Mouse (Mus musculus) E14TG2a.4 (cell line): Measurements from ENCODE around the gene Engase.
A peak's percentile ranks its signal among the peaks of the same experiment; 100 is the strongest.

Source experiments
- CTCF ChIP-seq: conservative IDR thresholded peaks from 2 replicates; pipeline ENCODE4 v1.5.1; 2014; ENCODE audit warnings: low read length
- POU5F1 ChIP-seq: IDR thresholded peaks from 2 replicates; pipeline ENCODE4 v1.6.1; 2014; ENCODE audit warnings: low read length, borderline replicate concordance

GRCm38 (mm10) chr11:118490566-118491218, 14.1 kb downstream of the Engase start:
- TF ChIP-seq CTCF: peak; percentile 67
- TF ChIP-seq POU5F1: no peak
